8 mouse cellular contexts compared by ENCODE assay signal in the genomic region with DNA sequence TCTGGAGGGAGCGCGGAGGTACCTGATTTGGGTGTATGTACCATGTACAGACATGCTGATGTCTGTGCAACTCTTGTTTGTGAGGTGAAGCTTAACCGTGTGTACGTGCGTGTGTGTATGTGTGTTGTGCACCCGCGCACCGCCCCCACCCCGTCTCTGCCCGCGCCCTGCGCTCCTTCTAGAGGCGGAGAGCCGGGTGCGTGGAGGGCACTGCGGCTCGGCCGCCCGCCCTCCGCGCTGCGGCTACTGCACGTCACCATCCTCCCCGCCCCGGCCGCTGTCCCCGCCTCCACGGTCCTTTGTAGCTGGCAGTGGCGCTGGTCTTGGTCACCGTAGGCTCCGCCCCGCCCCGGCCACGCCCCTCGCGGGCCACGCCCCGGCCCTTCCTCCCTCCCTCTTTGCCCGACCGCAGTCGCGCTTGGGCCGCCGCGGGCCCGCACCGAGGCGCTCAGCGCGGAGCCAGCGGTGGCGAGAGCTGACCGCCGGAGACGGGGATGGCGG. TPM values are rescaled to one million over a fixed set of nuclear protein-coding genes. Genes with fewer than 3 reads are reported as not detected.
DNase-seq lines count a peak whose midpoint lies in the region; ATAC-seq and TF ChIP-seq lines count a peak whose summit lies in the region.

A gene (plus strand): TSS at position 290 of the 501 bp plus-strand sequence.

- H3K9ac ChIP-seq in forebrain, embryonic 14.5 days (ENCODE audit: low read length): peak within 1 kb of the TSS; percentile 93
- H3K9ac ChIP-seq in stomach, embryonic 14.5 days (replicated peaks; ENCODE audit: low read depth, low read length): no peak within 1 kb of the TSS

- H3K9me3 ChIP-seq in forebrain, embryonic 14.5 days (replicated peaks; ENCODE audit: control insufficient read depth, low read length): no peaks in the 10 kb centered on the region
- H3K9me3 ChIP-seq in stomach, embryonic 14.5 days (ENCODE audit: control insufficient read depth, low read depth, low read length): no peaks in the 10 kb centered on the region

- intact Hi-C loops in gastrocnemius, postnatal 36 days (cut with DNase I): no loop called here

- ATAC-seq in forebrain, embryonic 14.5 days: peak; percentile 73
- peak; percentile 35 for ATAC-seq in megakaryocyte progenitor cell, adult 5-6 weeks (replicated peaks; ENCODE audit: poor library complexity)
- ATAC-seq in stomach, embryonic 14.5 days (ENCODE audit: insufficient number of reproducible peaks, insufficient read depth, low FRiP score, low read depth): peak; percentile 74

- H3K27me3 ChIP-seq in forebrain, embryonic 14.5 days (replicated peaks; ENCODE audit: control insufficient read depth, insufficient read depth, low read length): peaks cover 35% of the 10 kb centered on the region
- H3K27me3 ChIP-seq in stomach, embryonic 14.5 days (ENCODE audit: control insufficient read depth, insufficient read depth, low read length): peaks cover 46% of the 10 kb centered on the region

- TF ChIP-seq CTCF in layer of hippocampus, adult 2 months (conservative IDR thresholded peaks at IDR 0.05): no peak

- DNase-seq in layer of hippocampus, adult 11-12 months (ENCODE audit: low spot score): peak; percentile 80
- no peak for DNase-seq in layer of hippocampus, adult 9-10 months (ENCODE audit: low spot score)
- peak; percentile 8 for DNase-seq in c-Kit-positive CD71-positive TER-119-positive erythroid progenitor cells, embryonic 14.5 days (ENCODE audit: low spot score)
- peak; percentile 88 for DNase-seq in forebrain, embryonic 14.5 days (ENCODE audit: low spot score)
- DNase-seq in layer of hippocampus, adult 2 months (ENCODE audit: low spot score in 2 of 2): peak; percentile 86 to 87
- no peak for DNase-seq in gastrocnemius, postnatal 36 days

- under 1% methylated on average over 54 of the region's 56 CpGs for WGBS in forebrain, embryonic 14.5 days
- WGBS in stomach, embryonic 14.5 days: under 1% methylated on average over 46 of the region's 56 CpGs

- H3K27ac ChIP-seq in forebrain, embryonic 14.5 days (ENCODE audit: low read depth, low read length): 0 out of 2 replicates have a peak within 1 kb of the TSS, but pooled peaks have one; percentile 2
- H3K27ac ChIP-seq in layer of hippocampus, adult 2 months: peak within 1 kb of the TSS; percentile 94
- no peak within 1 kb of the TSS for H3K27ac ChIP-seq in stomach, embryonic 14.5 days (ENCODE audit: low read length)

- H3K4me2 ChIP-seq in forebrain, embryonic 14.5 days (ENCODE audit: low read length): peak within 1 kb of the TSS; percentile 80
- H3K4me2 ChIP-seq in stomach, embryonic 14.5 days (replicated peaks; ENCODE audit: low read depth, low read length): peak within 1 kb of the TSS; percentile 67

- H3K4me1 ChIP-seq in forebrain, embryonic 14.5 days (ENCODE audit: control insufficient read depth, insufficient read depth, low read length): peaks cover 23% of the 10 kb centered on the region
- peaks cover 13% of the 10 kb centered on the region for H3K4me1 ChIP-seq in stomach, embryonic 14.5 days (ENCODE audit: control insufficient read depth, insufficient read depth, low read length)

- H3K4me3 ChIP-seq in forebrain, embryonic 14.5 days (ENCODE audit: low read depth, low read length): peak within 1 kb of the TSS; percentile 80
- peak within 1 kb of the TSS; percentile 90 for H3K4me3 ChIP-seq in layer of hippocampus, adult 2 months
- peak within 1 kb of the TSS; percentile 34 for H3K4me3 ChIP-seq in stomach, embryonic 14.5 days (ENCODE audit: low read depth, low read length)

- no peaks in the 10 kb centered on the region for H3K36me3 ChIP-seq in forebrain, embryonic 14.5 days (ENCODE audit: control insufficient read depth, insufficient read depth, low read length)
- no peaks in the 10 kb centered on the region for H3K36me3 ChIP-seq in stomach, embryonic 14.5 days (ENCODE audit: control insufficient read depth, insufficient read depth, low read length)

RNA-seq across cellular contexts. Expression of the gene that starts here (rescaled TPM):
- polyA plus RNA-seq in forebrain, embryonic 14.5 days (2014; fragmentation: Nextera tagmentation; extraction: Ambion mirVana): 654 and 880 TPM in 2 replicates
- 100 to 1,000 TPM; 234 to 238 TPM for total RNA-seq in layer of hippocampus, adult 2 months (2021)
- total RNA-seq in megakaryocyte progenitor cell, adult 5-6 weeks (2015): not detected in 2 replicates
- not detected in 2 replicates for total RNA-seq in megakaryocyte progenitor cell, adult 5-6 weeks (2017)
- polyA plus RNA-seq in stomach, embryonic 14.5 days (2014; fragmentation: Nextera tagmentation; extraction: Ambion mirVana): 45.2 and 47.6 TPM in 2 replicates
- under 1 TPM in 1 of 2 experiments, not detected in 1; 0.38 TPM for total RNA-seq in gastrocnemius, postnatal 36 days (2021)

Comparison
In these comparisons a context has a peak if more than half of its experiments do, and no peak if none do; other contexts are left out.
1. RNA of the gene that starts here (total RNA-seq): 234 to 238 TPM in layer of hippocampus, adult 2 months; 0.38 TPM in gastrocnemius, postnatal 36 days and not detected in megakaryocyte progenitor cell, adult 5-6 weeks; every median in the first group is over 100 times any median in the second.
2. RNA of the gene that starts here (polyA plus RNA-seq): 654 to 880 TPM in forebrain, embryonic 14.5 days; 45.2 to 47.6 TPM in stomach, embryonic 14.5 days; every median in the first group is over 10 times any median in the second.
3. DNase-seq: peak in layer of hippocampus, adult 11-12 months (single experiment), c-Kit-positive CD71-positive TER-119-positive erythroid progenitor cells, embryonic 14.5 days (single experiment), forebrain, embryonic 14.5 days (single experiment) and layer of hippocampus, adult 2 months (2 of 2); none in layer of hippocampus, adult 9-10 months (single experiment) and gastrocnemius, postnatal 36 days (0 of 2).
4. Peak in ATAC-seq in megakaryocyte progenitor cell, adult 5-6 weeks; RNA of the gene not detected or under 1 TPM.
5. H3K4me3 ChIP-seq: peak in every context shown above with its lines; median percentile 90 in layer of hippocampus, adult 2 months; 80 in forebrain, embryonic 14.5 days; 34 in stomach, embryonic 14.5 days.
6. Peak in every context shown above with its lines, with median percentiles within 50 percentile points of each other: ATAC-seq.